Mouse (Mus musculus) naive thymus-derived CD4-positive, alpha-beta T cell, adult 2 months (primary cell): ENCODE data around the gene Gm45618.
"Not testable (repeated sequence)": the region's sequence is repeated elsewhere in the genome, so short reads cannot be mapped to it uniquely, and the experiment has no call there.

Experiments
- DNase-seq: peaks from one replicate; pipeline ENCODE4 v3.0.0-alpha.2; 2011; ENCODE audit warnings: low read depth

The Gm45618 gene

GRCm38 (mm10) chr7:142120629-142121028 is at the start of gene Gm45618:
Gene Gm45618 (minus strand): TSS chr7:142120729.
- DNase-seq, result not testable (repeated sequence)

GRCm38 (mm10) chr7:142169836-142170235 is 49.3 kb upstream of the Gm45618 start:
- DNase-seq, result peak; percentile 16

- not testable (repeated sequence) for DNase-seq
Measured at GRCm38 (mm10) chr7:142165639-142166038, 45.1 kb upstream of the Gm45618 start, which contains the start of gene Gm4553. Gene Gm4553 (minus strand): TSS chr7:142165739.

- DNase-seq, result no peak
Measured at GRCm38 (mm10) chr7:142159366-142159765, 38.8 kb upstream of the Gm45618 start.

- DNase-seq, result not testable (repeated sequence)
Measured at GRCm38 (mm10) chr7:142157013-142157412, 36.5 kb upstream of the Gm45618 start, which contains the start of gene Gm29735. Gene Gm29735 (minus strand): TSS chr7:142157113.

GRCm38 (mm10) chr7:142155308-142155707 is 34.8 kb upstream of the Gm45618 start:
- no peak for DNase-seq

- no peak for DNase-seq
Measured at GRCm38 (mm10) chr7:142152191-142152590, 31.7 kb upstream of the Gm45618 start.

GRCm38 (mm10) chr7:142148633-142149032 is 28.1 kb upstream of the Gm45618 start:
- DNase-seq, result no peak

GRCm38 (mm10) chr7:142146033-142146432 is 25.5 kb upstream of the Gm45618 start:
- DNase-seq, result peak; percentile 54

GRCm38 (mm10) chr7:142145413-142145940 is 24.9 kb upstream of the Gm45618 start:
- no peak for DNase-seq

GRCm38 (mm10) chr7:142144507-142144906 is 24.0 kb upstream of the Gm45618 start, which contains the start of gene Gm45337:
Gene Gm45337 (minus strand): TSS chr7:142144607.
- no peak for DNase-seq

- DNase-seq, result not testable (repeated sequence)
Measured at GRCm38 (mm10) chr7:142143506-142144010, 23.0 kb upstream of the Gm45618 start.

- no peak for DNase-seq
Measured at GRCm38 (mm10) chr7:142140696-142141095, 20.2 kb upstream of the Gm45618 start.

GRCm38 (mm10) chr7:142135934-142136333 is 15.4 kb upstream of the Gm45618 start, which contains the start of gene Gm39115:
Gene Gm39115 (minus strand): TSS chr7:142136034.
- not testable (repeated sequence) for DNase-seq

GRCm38 (mm10) chr7:142134206-142134995 is 13.9 kb upstream of the Gm45618 start:
- no peak for DNase-seq

- DNase-seq, result no peak
Measured at GRCm38 (mm10) chr7:142128843-142129242, 8.3 kb upstream of the Gm45618 start.

- no peak for DNase-seq
Measured at GRCm38 (mm10) chr7:142119632-142120031, 897 bp downstream of the Gm45618 start.

GRCm38 (mm10) chr7:142104747-142105146 is 15.8 kb downstream of the Gm45618 start:
- no peak for DNase-seq

- DNase-seq, result peak; percentile 79
Measured at GRCm38 (mm10) chr7:142097776-142098175, 22.8 kb downstream of the Gm45618 start.

- DNase-seq, result peak; percentile 10
Measured at GRCm38 (mm10) chr7:142096701-142097100, 23.8 kb downstream of the Gm45618 start.

- peak; percentile 86 for DNase-seq
Measured at GRCm38 (mm10) chr7:142095183-142095931, 25.2 kb downstream of the Gm45618 start, which contains the start of gene Dusp8. Gene Dusp8 (minus strand): TSS chr7:142095843.
